Mouse (Mus musculus) cerebellum, adult 2 months (tissue): ENCODE results near the gene Gmcl1.

Experiments used
- CTCF ChIP-seq: fragments of 200-500 bp; IDR thresholded peaks from 2 replicates; pipeline ENCODE4 v1.5.1; 2011; ENCODE audit warnings: low read depth, mild to moderate bottlenecking, control low read depth, low read length, moderate library complexity, borderline replicate concordance; ENCODE audit not compliant: insufficient read depth
- POLR2A ChIP-seq: fragments of 200-500 bp; IDR thresholded peaks from 2 replicates; pipeline ENCODE4 v1.6.1; 2011; ENCODE audit warnings: low read length, control low read depth, borderline replicate concordance; ENCODE audit not compliant: insufficient read depth

GRCm38 (mm10) chr6:86736313-86736712, 3.1 kb upstream of the Gmcl1 start:
- TF ChIP-seq CTCF, result no peak
- TF ChIP-seq POLR2A, result no peak
